Mouse (Mus musculus) MN1 (cell line): Measurements from ENCODE around the gene Fbxl13.
A peak's percentile ranks its signal among the peaks of the same experiment; 100 is the strongest.
"Not testable (repeated sequence)": the region's sequence is repeated elsewhere in the genome, so short reads cannot be mapped to it uniquely, and the experiment has no call there.

Experiments used
- DNase-seq: peaks from one replicate; pipeline ENCODE4 v3.0.0-alpha.2; 2016; ENCODE audit warnings: low spot score

Gene Fbxl13

GRCm38 (mm10) chr5:21656912-21657311 lies 11.5 kb upstream of the Fbxl13 start:
- DNase-seq = no peak

GRCm38 (mm10) chr5:21651885-21652612 lies 6.6 kb upstream of the Fbxl13 start:
- no peak for DNase-seq

DNA sequence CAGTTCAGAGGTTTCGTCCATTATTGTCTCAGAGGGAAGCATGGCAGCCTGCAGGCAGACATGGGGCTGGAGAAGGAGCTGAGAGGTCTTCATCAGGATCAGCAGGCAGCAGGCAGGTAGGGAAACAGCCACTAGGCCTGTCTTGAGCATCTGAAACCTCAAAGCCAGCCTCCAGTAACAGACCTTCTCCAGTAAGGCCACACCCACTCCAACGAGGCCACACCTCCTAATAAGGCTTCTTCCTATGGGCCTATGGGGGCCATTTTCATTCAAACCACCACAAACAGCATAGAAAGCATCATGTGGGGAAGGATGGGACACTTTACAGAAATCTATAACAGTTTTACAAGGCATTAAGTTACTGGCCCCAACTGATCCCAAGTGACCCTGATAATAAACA lies 5.3 kb upstream of the Fbxl13 start:
- no peak for DNase-seq

- peak; percentile 10 for DNase-seq
Observed at GRCm38 (mm10) chr5:21646133-21646491, 678 bp upstream of the Fbxl13 start.

DNA sequence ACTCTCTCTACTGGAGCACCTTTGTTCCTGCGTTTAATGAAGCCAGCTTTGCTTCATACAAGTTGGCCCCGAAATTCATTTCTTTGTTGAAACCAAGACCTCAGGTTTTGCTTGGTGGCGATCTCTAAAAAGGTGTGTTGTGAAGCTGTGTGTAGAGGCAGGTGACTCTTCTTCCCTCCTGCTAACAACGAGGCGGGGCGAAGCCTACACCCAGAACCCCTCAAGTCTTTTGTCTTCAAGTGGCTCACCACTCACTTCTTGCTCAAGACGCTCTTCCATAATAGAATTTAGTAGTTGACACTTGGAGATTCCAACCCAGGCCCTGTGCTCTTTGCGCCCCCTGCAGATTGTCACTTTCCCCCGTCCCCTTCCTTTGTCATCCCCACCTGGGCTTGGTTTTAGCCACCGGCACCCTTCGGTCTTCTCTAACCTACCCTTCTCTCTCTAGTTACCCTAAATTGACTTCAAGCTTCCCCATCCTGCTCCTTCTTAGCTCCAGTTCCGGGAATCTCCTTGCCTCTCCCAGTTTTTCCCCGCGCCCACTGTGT lies 469 bp downstream of the Fbxl13 start:
- peak; percentile 6 for DNase-seq

DNA sequence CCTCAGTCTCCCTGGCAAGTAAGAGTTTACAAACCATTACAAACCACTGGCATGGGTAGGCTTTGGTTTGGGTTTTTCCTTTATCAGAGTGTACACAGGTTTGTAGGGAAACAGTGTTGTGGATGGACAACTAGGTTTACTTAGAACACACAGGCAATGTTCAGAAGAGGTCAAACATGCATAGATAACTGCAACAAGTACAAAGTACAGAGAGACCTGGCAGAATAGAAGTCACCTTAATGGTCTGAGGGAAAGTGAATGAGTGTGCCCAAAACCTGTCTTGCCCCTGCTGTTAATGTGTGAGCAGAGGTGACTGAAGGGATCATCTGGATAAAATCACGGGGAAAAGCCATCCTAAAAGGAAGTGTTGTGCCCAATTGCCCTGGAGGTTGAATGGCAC lies 1.8 kb downstream of the Fbxl13 start:
- no peak for DNase-seq

DNA sequence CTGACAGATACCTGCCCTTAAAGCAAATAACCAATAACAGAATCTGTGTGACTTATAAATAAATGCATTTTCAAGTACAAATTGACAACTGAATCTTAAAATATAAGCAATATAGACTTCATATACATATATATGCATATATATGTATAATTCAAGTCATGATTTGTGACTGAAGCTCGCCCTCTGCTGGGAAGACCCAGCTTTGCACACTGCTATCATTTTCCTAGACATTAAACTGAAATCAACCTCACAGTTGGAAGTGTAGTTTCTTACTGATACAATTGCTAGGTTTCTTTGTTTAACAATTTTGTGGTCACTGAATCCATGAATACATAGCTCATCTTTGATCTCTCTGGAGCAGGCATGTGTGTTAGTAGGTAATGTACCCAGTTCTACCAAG lies 4.5 kb downstream of the Fbxl13 start:
- peak; percentile 17 for DNase-seq

DNA sequence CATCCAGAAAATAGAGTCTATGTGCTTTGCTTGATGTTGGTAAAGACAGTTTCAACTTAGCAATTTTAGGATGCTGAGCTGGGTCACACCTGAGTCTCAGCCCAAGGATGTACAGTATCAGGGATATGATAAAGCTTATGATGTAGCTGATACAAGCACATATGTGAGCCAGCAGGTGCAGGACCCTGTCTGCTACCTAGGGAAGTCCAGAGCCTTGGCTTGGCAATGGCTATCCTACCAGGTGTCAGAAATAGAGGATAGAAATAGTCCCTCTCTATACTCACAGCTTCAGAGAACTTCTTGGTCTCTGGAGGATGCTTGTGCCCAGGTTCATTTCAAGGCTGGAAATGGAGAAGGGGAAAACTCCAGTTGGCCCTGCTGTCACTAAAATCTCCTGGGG lies 19.5 kb downstream of the Fbxl13 start:
- no peak for DNase-seq

GRCm38 (mm10) chr5:21616450-21617009 lies 28.9 kb downstream of the Fbxl13 start:
- no peak for DNase-seq

GRCm38 (mm10) chr5:21614299-21614698 lies 31.1 kb downstream of the Fbxl13 start:
- not testable (repeated sequence) for DNase-seq

DNA sequence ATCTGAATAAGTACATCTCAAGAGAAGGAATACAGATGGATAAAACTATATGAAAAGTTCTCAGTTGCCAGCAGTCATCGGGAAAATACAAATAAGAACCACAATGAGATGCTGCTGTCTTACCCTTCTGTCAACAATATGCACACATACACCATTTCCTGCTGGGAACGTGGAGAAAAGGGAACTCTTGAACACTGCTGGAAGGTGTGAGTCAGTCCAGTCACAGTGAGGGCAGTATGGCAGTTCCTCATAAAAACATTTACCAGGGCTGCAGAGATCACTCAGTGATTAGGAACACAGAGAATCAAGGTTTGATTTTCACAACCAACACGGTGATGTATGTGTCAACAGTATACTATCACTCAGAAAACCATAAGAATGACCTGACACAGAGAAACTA lies 34.4 kb downstream of the Fbxl13 start:
- DNase-seq = no peak

- DNase-seq = no peak
Observed at GRCm38 (mm10) chr5:21608311-21609304, 36.8 kb downstream of the Fbxl13 start.

- no peak for DNase-seq
Observed at GRCm38 (mm10) chr5:21605936-21606335, 39.5 kb downstream of the Fbxl13 start.

DNA sequence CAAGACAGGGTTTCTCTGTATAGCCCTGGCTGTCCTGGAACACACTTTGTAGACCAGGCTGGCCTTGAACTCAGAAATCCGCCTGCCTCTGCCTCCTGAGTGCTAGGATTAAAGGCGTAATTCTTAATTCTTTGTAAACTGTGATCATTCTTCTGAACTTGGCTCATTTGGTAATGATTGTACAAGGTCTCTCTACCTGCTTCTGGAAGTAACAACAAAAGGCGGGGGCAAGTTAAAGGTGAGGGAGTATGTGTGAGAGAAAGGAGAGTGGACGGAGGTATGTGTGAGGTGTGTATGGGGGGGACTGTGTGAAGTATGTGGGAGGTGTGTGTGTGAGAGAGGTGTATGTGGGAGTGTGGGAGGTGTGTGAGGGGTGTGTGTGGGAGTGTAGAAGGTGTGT lies 45.5 kb downstream of the Fbxl13 start:
- no peak for DNase-seq

DNA sequence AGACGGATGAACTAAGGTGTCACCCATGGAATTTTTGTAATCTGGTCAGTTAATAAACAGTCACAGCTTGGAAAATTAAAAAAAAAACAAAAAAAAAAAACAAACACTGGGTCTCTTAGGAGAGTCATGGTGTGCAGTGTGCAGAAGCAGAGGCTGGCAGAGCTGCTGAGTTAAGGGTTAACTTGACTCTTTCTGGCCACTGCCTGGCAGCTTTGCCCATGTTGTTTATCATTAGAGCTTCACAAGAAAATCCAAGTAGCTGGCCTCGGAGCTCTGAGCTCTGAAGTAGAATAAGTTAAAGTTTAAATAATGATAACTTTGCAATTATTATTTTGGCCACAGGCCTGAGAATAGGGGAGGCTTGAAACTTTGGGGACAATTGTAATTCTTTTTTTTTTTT lies 45.9 kb downstream of the Fbxl13 start:
- DNase-seq = not testable (repeated sequence)

- no peak for DNase-seq
Observed at GRCm38 (mm10) chr5:21593201-21593709, 52.2 kb downstream of the Fbxl13 start.

GRCm38 (mm10) chr5:21592106-21592505 lies 53.3 kb downstream of the Fbxl13 start:
- no peak for DNase-seq

- no peak for DNase-seq
Observed at GRCm38 (mm10) chr5:21588220-21588619, 57.2 kb downstream of the Fbxl13 start.

DNA sequence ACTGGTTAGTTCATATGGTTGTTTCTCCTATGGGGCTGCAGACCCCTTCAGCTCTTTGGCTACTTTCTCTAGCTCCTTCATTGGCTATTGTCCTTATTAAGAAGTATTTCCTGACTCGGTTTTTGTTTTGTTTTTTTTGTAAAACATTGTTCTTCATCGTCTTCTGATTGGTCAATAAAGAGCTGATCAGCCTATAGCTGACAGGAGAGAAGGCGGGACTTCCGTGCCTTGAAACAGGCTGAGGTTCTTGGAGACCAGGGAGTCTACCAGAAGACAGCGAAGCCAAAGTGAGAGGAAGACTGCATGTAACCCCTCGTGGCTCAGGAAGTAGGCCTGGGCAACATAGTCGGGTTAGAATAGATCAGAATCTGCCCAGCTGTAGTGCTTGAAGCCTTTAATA lies 57.8 kb downstream of the Fbxl13 start:
- DNase-seq = peak; percentile 45

DNA sequence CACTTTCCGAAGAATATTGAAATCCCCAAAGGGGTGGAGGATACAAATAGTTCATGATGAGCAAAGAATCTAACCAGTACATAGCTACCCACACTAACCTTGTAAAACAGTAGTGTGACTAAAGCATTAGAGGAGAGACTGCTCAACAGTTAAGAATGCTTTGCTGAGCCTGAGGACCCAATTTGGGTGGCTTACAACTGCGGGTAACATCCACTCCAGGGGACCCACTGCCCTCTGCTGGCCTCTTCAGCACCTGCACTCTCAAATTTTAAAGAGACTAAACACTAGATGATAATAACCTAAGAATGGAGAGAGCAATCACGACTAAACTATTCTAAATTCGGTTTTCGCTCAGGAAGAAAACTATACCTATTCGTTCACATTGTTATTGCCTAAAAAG lies 58.7 kb downstream of the Fbxl13 start:
- peak; percentile 24 for DNase-seq

DNA sequence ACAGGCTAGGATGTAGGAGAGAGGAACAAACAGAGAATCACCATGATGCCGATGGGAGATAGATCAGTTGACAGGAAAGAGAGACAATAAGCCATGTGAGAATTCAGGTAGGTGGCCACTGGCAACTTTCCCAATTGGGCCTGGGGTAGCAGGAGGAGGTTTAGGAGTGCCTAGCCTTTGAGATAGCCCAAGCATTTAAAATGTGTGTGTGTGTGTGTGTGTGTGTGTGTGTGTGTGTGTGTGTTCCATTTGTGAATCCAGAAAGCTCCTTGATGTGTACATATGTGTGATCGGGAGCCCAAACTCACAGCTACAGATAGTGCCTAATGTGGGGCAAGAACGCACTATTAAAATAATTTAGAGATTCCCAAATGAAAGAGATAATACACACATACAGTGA lies 67.3 kb downstream of the Fbxl13 start:
- DNase-seq = no peak

GRCm38 (mm10) chr5:21575210-21575550 lies 70.3 kb downstream of the Fbxl13 start:
- no peak for DNase-seq
